Mouse (Mus musculus) hindbrain, embryonic 14.5 days (tissue): ENCODE measurements around the gene Psmd3. TPM values are rescaled to one million over a fixed set of nuclear protein-coding genes. Genes with fewer than 3 reads are reported as not detected.
A peak's percentile ranks its signal among the peaks of the same experiment; 100 is the strongest.
"Not testable (repeated sequence)": the region's sequence is repeated elsewhere in the genome, so short reads cannot be mapped to it uniquely, and the experiment has no call there.

Experiments
- ATAC-seq: fragments of 200-750 bp; cut with Nextera tagmentation; 2 replicates; pipeline ENCODE4 v1.8.0; 2017; ENCODE audit warnings: moderate number of reproducible peaks, mild to moderate bottlenecking, moderate TSS enrichment, moderate library complexity; ENCODE audit not compliant: low FRiP score
- DNase-seq: peaks from one replicate; pipeline ENCODE4 v3.0.0-alpha.2; 2015; ENCODE audit warnings: low spot score
- H3K27ac ChIP-seq: fragments of 300-500 bp; sonication (generic); 2 replicates; pipeline ENCODE4 v1.5.1; 2014; ENCODE audit warnings: mild to moderate bottlenecking, moderate library complexity
- H3K27me3 ChIP-seq: fragments of 300-500 bp; sonication (generic); 2 replicates; pipeline ENCODE4 v1.6.1; 2014; ENCODE audit warnings: mild to moderate bottlenecking, low read length, mixed read lengths; ENCODE audit not compliant: control insufficient read depth, insufficient read depth
- H3K36me3 ChIP-seq: fragments of 300-500 bp; sonication (generic); replicated peaks from 2 replicates; pipeline ENCODE4 v1.6.1; 2014; ENCODE audit not compliant: control insufficient read depth, insufficient read depth
- H3K4me1 ChIP-seq: fragments of 300-500 bp; sonication (generic); replicated peaks from 2 replicates; pipeline ENCODE4 v1.6.1; 2014; ENCODE audit warnings: antibody characterized with exemption, low read length, mixed read lengths; ENCODE audit not compliant: control insufficient read depth, insufficient read depth
- H3K4me2 ChIP-seq: fragments of 300-500 bp; sonication (generic); replicated peaks from 2 replicates; pipeline ENCODE4 v1.6.1; 2014; ENCODE audit warnings: mild to moderate bottlenecking, moderate library complexity
- H3K4me3 ChIP-seq: fragments of 300-500 bp; sonication (generic); replicated peaks from 2 replicates; pipeline ENCODE4 v1.5.1; 2014; ENCODE audit warnings: mild to moderate bottlenecking, low read length
- H3K9ac ChIP-seq: fragments of 300-500 bp; sonication (generic); 2 replicates; pipeline ENCODE4 v1.6.1; 2014
- H3K9me3 ChIP-seq: fragments of 300-500 bp; sonication (generic); 2 replicates; pipeline ENCODE4 v1.6.1; 2016; ENCODE audit warnings: low read length; ENCODE audit not compliant: control insufficient read depth
- WGBS: fragments of 180-500 bp; shearing (Covaris S2); extraction: QIAGEN DNeasy Blood & Tissue Kit; methylation state at CpG from one replicate; pipeline ENCODE4 v1.1.7; 2014; 5-methylcytosine and 5-hydroxymethylcytosine counted together
- polyA plus RNA-seq: library from polyadenylated mRNA; unstranded; fragments of >200 nt; fragmentation: Nextera tagmentation; extraction: Ambion mirVana; gene quantifications from 2 replicates; pipeline ENCODE4 v1.2.1, GENCODE M21; 2014

Gene Psmd3
- 130 and 141 TPM in 2 replicates for polyA plus RNA-seq

DNA sequence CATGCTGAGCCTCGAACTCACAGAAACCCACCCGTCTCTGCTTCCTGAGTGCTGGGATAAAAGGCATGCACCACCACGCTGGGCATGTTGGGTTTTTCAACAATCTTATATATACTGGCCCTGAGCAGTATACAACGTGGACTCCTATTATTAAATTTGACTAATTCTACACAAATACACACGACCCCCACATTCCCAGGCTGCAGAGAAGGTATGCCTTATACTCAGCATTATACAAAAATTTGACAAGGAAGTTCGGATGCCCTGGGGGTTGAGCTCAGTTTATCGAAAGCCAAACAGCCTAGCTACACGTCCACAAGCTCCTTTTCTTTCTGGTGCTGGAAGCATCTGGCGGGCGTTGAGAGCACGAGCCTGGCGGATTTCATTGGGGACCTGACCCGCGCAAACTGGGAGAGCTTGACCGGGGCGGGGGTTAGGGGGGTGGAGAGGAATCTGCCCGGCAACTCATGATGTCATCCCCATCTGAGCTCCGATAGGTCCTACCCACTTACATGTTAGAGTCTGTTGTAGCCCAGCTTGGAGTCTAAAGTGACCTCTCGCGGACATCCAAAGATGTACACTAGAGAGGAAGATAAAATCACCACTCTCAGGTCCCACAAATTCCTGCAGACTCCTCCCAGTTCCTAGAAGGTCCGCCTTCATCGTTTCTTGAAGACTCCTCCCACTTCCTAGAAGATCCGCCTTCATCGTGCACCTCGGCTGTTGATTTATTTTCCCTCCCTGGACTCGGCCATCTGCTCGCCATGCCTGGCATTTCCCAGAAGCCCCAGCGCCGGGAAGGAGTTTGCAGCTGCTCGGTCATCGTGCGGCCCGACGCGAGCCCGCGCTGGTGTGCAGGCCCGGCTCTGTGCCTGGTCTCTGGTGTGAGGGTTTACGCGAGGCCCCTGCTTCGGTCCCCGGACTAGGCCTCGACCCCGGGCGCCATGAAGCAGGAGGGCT lies at the start of gene Psmd3:
Gene Psmd3, plus strand, starts transcription at position 769 of the 960 bp plus-strand sequence.
- H3K4me1 ChIP-seq = peaks cover 10% of the 10 kb centered on the region; the same call in 1 of the 2 replicates
- peak within 1 kb of the TSS; percentile 92 for H3K9ac ChIP-seq
- H3K9me3 ChIP-seq = no peaks in the 10 kb centered on the region
- H3K4me3 ChIP-seq = peak within 1 kb of the TSS; percentile 73
- peak; percentile 98 for ATAC-seq
- WGBS = 6% methylated on average over 45 of the region's 45 CpGs
- peak within 1 kb of the TSS; percentile 73 for H3K27ac ChIP-seq
- peaks cover 21% of the 10 kb centered on the region for H3K36me3 ChIP-seq
- H3K4me2 ChIP-seq = peak within 1 kb of the TSS; percentile 86
- DNase-seq = peak; percentile 99
- no peaks in the 10 kb centered on the region for H3K27me3 ChIP-seq

DNA sequence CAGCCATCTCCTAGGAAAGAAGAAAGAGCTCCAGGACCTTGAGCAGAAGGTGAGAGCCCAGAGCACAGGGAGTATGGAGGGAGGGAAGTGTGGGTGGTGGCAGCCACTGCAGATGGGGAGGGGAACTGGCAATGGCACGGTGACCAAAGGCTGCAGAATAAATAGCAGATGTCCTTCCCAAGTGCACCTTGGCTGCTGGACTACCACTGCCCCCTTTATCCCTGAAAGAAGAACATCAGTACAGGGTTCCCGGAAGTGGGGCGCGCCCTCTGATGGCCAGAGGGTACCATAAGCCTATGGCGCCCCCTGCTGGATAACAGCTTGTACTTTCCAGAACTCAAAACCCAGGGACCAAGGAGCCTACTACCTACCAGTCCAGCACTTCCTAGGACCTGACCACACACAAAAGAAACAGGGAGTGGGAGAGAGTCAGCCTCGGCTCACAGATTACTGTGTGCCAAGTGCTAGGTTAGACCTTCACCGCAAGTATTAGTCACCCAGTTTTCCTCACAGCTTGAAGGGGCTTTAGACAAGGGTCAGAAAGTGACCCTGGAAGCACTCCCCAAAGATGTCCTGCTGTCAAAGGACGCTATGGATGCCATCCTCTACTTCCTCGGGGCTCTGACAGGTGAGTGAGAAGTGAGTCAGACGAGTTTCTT lies 46.9 kb upstream of the Psmd3 start:
- not testable (repeated sequence) for ATAC-seq, H3K36me3 ChIP-seq, H3K4me1 ChIP-seq, H3K9ac ChIP-seq, DNase-seq, H3K4me2 ChIP-seq, H3K27me3 ChIP-seq, H3K27ac ChIP-seq, H3K4me3 ChIP-seq, H3K9me3 ChIP-seq
- WGBS = 31% methylated on average over 10 of the region's 10 CpGs

- no peak for ATAC-seq
- Histone ChIP-seq H3K27ac (no peak overlapping the region), H3K4me2 (no peak overlapping the region), H3K9me3 (no peaks in the 10 kb centered on the region), H3K9ac (no peak overlapping the region), H3K36me3 (no peaks in the 10 kb centered on the region), H3K27me3 (no peaks in the 10 kb centered on the region; the same call in 1 of the 2 replicates), H3K4me3 (no peak overlapping the region), H3K4me1 (no peaks in the 10 kb centered on the region)
- 86% methylated on average over 1 of the region's 1 CpGs for WGBS
- no peak for DNase-seq
These were observed 44.9 kb upstream of the Psmd3 start for GRCm38 (mm10) chr11:98637501-98637900.

DNA sequence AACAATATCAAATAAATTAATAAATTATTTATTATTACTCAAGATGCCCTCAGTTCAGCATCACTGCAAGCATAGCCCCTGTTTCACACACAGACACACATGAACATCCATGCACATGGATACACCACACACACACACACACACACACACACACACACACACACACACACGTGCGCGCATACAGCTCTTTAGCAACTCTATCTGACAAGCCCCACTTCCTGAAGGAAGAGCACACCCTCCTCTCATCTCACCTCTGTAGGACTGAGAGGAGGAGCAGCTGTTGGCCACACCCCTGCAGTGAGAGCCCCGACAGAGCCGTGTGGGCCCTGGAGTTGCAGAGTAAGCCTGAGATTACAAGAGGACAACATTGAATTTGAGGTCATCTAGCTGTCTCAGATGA lies 42.3 kb upstream of the Psmd3 start:
- WGBS = 74% methylated on average over 5 of the region's 5 CpGs
- ATAC-seq = no peak

DNA sequence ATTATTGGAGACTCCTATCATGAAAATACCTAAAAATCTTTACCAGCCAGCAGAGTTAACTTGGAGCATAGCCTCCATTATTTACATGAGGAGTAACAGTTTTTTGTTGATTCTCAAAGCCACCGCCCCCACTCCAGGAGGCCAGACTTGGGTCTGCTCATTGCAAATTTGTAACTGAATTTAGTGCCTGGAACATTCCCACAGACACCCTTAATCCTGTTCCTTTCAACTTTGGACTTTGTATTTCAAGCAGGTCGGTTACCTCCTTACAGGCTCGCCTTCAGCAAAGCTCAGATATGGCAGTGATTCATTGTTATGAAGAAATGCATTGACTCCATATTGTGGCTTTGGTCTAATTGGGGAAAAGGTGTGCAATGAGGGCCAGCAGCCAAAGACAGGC lies 37.6 kb upstream of the Psmd3 start:
- no peaks in the 10 kb centered on the region for H3K4me1 ChIP-seq
- H3K4me3 ChIP-seq = no peak overlapping the region
- H3K27ac ChIP-seq = no peak overlapping the region
- WGBS = 82% methylated on average over 3 of the region's 3 CpGs
- no peaks in the 10 kb centered on the region for H3K9me3 ChIP-seq
- no peaks in the 10 kb centered on the region; the same call in 1 of the 2 replicates for H3K27me3 ChIP-seq
- ATAC-seq = no peak
- H3K4me2 ChIP-seq = no peak overlapping the region
- DNase-seq = no peak
- no peak overlapping the region for H3K9ac ChIP-seq
- H3K36me3 ChIP-seq = no peaks in the 10 kb centered on the region

More for the DNA sequence above, 42.3 kb upstream of the Psmd3 start:
- H3K4me1 ChIP-seq = no peaks in the 10 kb centered on the region
- no peaks in the 10 kb centered on the region for H3K36me3 ChIP-seq
- no peak overlapping the region for H3K27ac ChIP-seq
- H3K27me3 ChIP-seq = no peaks in the 10 kb centered on the region; the same call in 1 of the 2 replicates
- no peak overlapping the region for H3K4me2 ChIP-seq
- H3K4me3 ChIP-seq = no peak overlapping the region
- no peak overlapping the region for H3K9ac ChIP-seq
- DNase-seq = no peak
- H3K9me3 ChIP-seq = no peaks in the 10 kb centered on the region

DNA sequence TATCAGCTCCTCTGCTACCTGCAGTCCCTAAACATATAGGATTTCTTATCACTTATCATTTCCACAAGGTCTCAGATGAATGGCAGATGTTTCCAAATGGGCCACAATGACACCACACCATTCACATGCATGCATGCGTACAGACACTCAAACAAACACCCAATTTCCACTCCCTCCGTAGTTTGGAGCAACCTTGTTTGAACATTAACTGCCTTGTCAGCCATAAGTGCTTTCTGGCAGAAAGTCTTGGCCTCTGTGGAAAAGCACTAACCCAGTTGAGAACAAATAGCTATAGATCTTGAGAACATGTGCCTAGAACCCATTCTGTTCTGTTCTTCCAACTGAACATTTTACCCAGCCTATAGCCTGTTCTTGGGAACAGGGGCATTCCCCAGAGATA lies 36.4 kb upstream of the Psmd3 start:
- no peaks in the 10 kb centered on the region; the same call in 1 of the 2 replicates for H3K27me3 ChIP-seq
- H3K4me1 ChIP-seq = no peaks in the 10 kb centered on the region
- no peak overlapping the region for H3K4me2 ChIP-seq
- ATAC-seq (no peak), DNase-seq (no peak)
- H3K9me3 ChIP-seq = no peaks in the 10 kb centered on the region
- H3K9ac ChIP-seq = no peak overlapping the region
- no peak overlapping the region for H3K27ac ChIP-seq
- 74% methylated on average over 2 of the region's 2 CpGs for WGBS
- no peaks in the 10 kb centered on the region for H3K36me3 ChIP-seq
- H3K4me3 ChIP-seq = no peak overlapping the region

GRCm38 (mm10) chr11:98646459-98646858 lies 35.9 kb upstream of the Psmd3 start, which contains the start of gene Gsdma2:
TSS of gene Gsdma2 (plus strand) at chr11:98646759.
- Histone ChIP-seq H3K4me3 (no peak within 1 kb of the TSS), H3K9ac (no peak within 1 kb of the TSS), H3K27ac (no peak within 1 kb of the TSS), H3K27me3 (no peaks in the 10 kb centered on the region; the same call in 1 of the 2 replicates), H3K9me3 (no peaks in the 10 kb centered on the region), H3K36me3 (no peaks in the 10 kb centered on the region), H3K4me2 (no peak within 1 kb of the TSS), H3K4me1 (no peaks in the 10 kb centered on the region)
- ATAC-seq (no peak), DNase-seq (no peak)
- WGBS = 65% methylated on average over 2 of the region's 2 CpGs

DNA sequence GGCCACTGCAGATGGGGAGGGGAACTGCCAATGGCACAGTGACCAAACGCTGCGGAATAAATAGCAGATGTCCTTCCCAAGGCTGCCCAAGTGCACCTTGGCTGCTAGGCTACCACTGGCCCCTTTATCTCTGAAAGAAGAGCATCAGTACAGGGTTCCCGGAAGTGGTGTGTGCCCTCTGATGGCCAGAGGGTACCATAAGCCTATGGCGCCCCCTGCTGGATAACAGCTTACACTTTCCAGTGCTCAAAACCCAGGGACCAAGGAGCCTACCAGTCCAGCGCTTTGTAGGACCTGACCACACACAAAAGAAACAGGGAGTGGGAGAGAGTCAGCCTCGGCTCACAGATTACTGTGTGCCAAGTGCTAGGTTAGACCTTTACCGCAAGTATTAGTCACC lies 27.3 kb upstream of the Psmd3 start:
- H3K4me2 ChIP-seq, H3K9me3 ChIP-seq, H3K9ac ChIP-seq, H3K27ac ChIP-seq, H3K4me1 ChIP-seq, ATAC-seq, H3K27me3 ChIP-seq, H3K36me3 ChIP-seq, H3K4me3 ChIP-seq: not testable (repeated sequence)
- WGBS = 18% methylated on average over 7 of the region's 7 CpGs
- peak; percentile 38 for DNase-seq

DNA sequence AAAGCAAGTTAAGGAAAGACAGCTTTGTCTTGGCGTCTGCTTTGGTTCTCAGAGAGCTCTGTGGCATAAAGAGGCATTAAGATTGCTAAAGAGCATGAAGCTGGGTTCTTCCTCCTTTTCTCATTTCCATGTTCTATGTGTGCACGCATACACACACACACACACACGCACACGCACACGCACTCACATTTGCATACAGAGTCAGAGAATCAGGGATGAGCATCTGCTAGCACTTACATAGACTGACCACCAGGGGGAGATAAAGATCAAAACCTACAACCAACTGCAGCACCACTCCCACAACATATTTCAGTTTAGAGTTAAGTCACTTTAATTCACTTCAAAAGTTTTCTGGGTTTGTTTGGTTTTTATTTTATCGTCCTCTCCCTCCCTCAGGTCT lies 21.8 kb upstream of the Psmd3 start:
- no peaks in the 10 kb centered on the region for H3K9me3 ChIP-seq
- H3K9ac ChIP-seq = 0 out of 2 replicates have a peak overlapping the region, but pooled peaks have one; percentile 17
- ATAC-seq (no peak), DNase-seq (peak; percentile 82)
- WGBS = 9% methylated on average over 6 of the region's 6 CpGs
- H3K36me3 ChIP-seq = no peaks in the 10 kb centered on the region
- peak overlapping the region; percentile 34 for H3K4me2 ChIP-seq
- H3K4me1 ChIP-seq = no peaks in the 10 kb centered on the region
- no peak overlapping the region for H3K4me3 ChIP-seq
- H3K27me3 ChIP-seq = no peaks in the 10 kb centered on the region
- no peak overlapping the region for H3K27ac ChIP-seq
